Mouse (Mus musculus) cortical plate, adult 2 months (tissue): ENCODE data around the gene Wnt1. TPM values are rescaled to one million over a fixed set of nuclear protein-coding genes. Genes with fewer than 3 reads are reported as not detected.

Experiments used
- H3K27ac ChIP-seq: fragments of 200-500 bp; 2 replicates; pipeline ENCODE4 v1.5.1; 2012; ENCODE audit warnings: low read length, control low read depth, inconsistent platforms; ENCODE audit not compliant: insufficient read depth
- H3K4me1 ChIP-seq: fragments of 200-500 bp; 2 replicates; pipeline ENCODE4 v1.6.1; 2011; ENCODE audit warnings: low read length; ENCODE audit not compliant: control insufficient read depth, insufficient read depth
- H3K4me3 ChIP-seq: fragments of 200-500 bp; 2 replicates; pipeline ENCODE4 v1.5.1; 2011; ENCODE audit warnings: mild to moderate bottlenecking, low read length, control low read depth; ENCODE audit not compliant: insufficient read depth
- CTCF ChIP-seq: fragments of 200-500 bp; IDR thresholded peaks from 2 replicates; pipeline ENCODE4 v1.5.1; 2011; ENCODE audit warnings: mild to moderate bottlenecking, control low read depth, low read length; ENCODE audit not compliant: insufficient read depth; ENCODE audit errors: extremely low read depth
- POLR2A ChIP-seq: fragments of 200-500 bp; IDR thresholded peaks from 2 replicates; pipeline ENCODE4 v1.6.1; 2011; ENCODE audit warnings: mild to moderate bottlenecking, low read length, control low read depth; ENCODE audit not compliant: insufficient read depth; ENCODE audit errors: extremely low read depth
- polyA plus RNA-seq: library from polyadenylated mRNA; depleted of rRNA; stranded (reverse); fragments of >200 nt; gene quantifications from 2 replicates; pipeline ENCODE4 v1.2.3, GENCODE M21; 2012

The Wnt1 gene
- polyA plus RNA-seq, 1 experiment = 0.15 TPM

- Histone ChIP-seq H3K4me3 (no peak overlapping the region), H3K4me1 (peaks cover 3% of the 10 kb centered on the region; the same call in 1 of the 2 replicates), H3K27ac (no peak overlapping the region)
- TF ChIP-seq CTCF = peak; percentile 76
- TF ChIP-seq POLR2A = no peak
These were observed 9.7 kb downstream of the Wnt1 start for GRCm38 (mm10) chr15:98799396-98799795.

- H3K4me3 ChIP-seq = no peak overlapping the region
- H3K27ac ChIP-seq = no peak overlapping the region
- H3K4me1 ChIP-seq = peaks cover 1% of the 10 kb centered on the region; the same call in 1 of the 2 replicates
- no peak for TF ChIP-seq CTCF
- no peak for TF ChIP-seq POLR2A
These were observed 13.3 kb downstream of the Wnt1 start for GRCm38 (mm10) chr15:98802926-98803325.

- Histone ChIP-seq H3K4me1 (peaks cover 1% of the 10 kb centered on the region; the same call in 1 of the 2 replicates), H3K4me3 (no peak overlapping the region), H3K27ac (no peak overlapping the region)
- TF ChIP-seq POLR2A = no peak
- TF ChIP-seq CTCF = peak; percentile 63
These were observed 14.4 kb downstream of the Wnt1 start for GRCm38 (mm10) chr15:98804054-98804453.

- Histone ChIP-seq H3K4me3 (peak overlapping the region; percentile 95), H3K4me1 (peaks cover 7% of the 10 kb centered on the region; the same call in 1 of the 2 replicates), H3K27ac (peak overlapping the region; percentile 36; the same call in 1 of the 2 replicates)
- TF ChIP-seq CTCF (peak; percentile 45; the same call in 1 of the 2 replicates), POLR2A (peak; percentile 33; the same call in 1 of the 2 replicates)
These were observed 15.8 kb downstream of the Wnt1 start for GRCm38 (mm10) chr15:98805324-98806040.

GRCm38 (mm10) chr15:98806071-98806808 lies 16.6 kb downstream of the Wnt1 start:
- Histone ChIP-seq H3K4me3 (peak overlapping the region; percentile 95), H3K27ac (peak overlapping the region; percentile 53), H3K4me1 (peaks cover 7% of the 10 kb centered on the region; the same call in 1 of the 2 replicates)
- TF ChIP-seq POLR2A (no peak), CTCF (no peak)

- Histone ChIP-seq H3K4me3 (peak overlapping the region; percentile 95), H3K27ac (peak overlapping the region; percentile 53)
These were observed 17.4 kb downstream of the Wnt1 start for GRCm38 (mm10) chr15:98806809-98807770.

GRCm38 (mm10) chr15:98807895-98808650 lies 18.4 kb downstream of the Wnt1 start:
- peaks cover 7% of the 10 kb centered on the region; the same call in 1 of the 2 replicates for H3K4me1 ChIP-seq
- H3K27ac ChIP-seq = peak overlapping the region; percentile 83
- H3K4me3 ChIP-seq = peak overlapping the region; percentile 95
- TF ChIP-seq CTCF (no peak), POLR2A (peak; percentile 70; the same call in 1 of the 2 replicates)

More at GRCm38 (mm10) chr15:98806809-98807770, 17.4 kb downstream of the Wnt1 start:
- no peak for TF ChIP-seq POLR2A
- no peak for TF ChIP-seq CTCF
- peaks cover 7% of the 10 kb centered on the region; the same call in 1 of the 2 replicates for H3K4me1 ChIP-seq

GRCm38 (mm10) chr15:98808651-98809134 lies 19.0 kb downstream of the Wnt1 start:
- peak; percentile 53; the same call in 1 of the 2 replicates for TF ChIP-seq POLR2A
- TF ChIP-seq CTCF = no peak
- Histone ChIP-seq H3K4me3 (peak overlapping the region; percentile 95), H3K4me1 (peaks cover 9% of the 10 kb centered on the region), H3K27ac (peak overlapping the region; percentile 83)
